Mouse (Mus musculus) Muller cell, postnatal 12 days (primary cell): ENCODE results near the gene Usp50.
A peak's percentile ranks its signal among the peaks of the same experiment; 100 is the strongest.

Source experiments
- DNase-seq: peaks from one replicate; pipeline ENCODE4 v3.0.0-alpha.2; 2015; ENCODE audit errors: inconsistent ontology term

The Usp50 gene

DNA sequence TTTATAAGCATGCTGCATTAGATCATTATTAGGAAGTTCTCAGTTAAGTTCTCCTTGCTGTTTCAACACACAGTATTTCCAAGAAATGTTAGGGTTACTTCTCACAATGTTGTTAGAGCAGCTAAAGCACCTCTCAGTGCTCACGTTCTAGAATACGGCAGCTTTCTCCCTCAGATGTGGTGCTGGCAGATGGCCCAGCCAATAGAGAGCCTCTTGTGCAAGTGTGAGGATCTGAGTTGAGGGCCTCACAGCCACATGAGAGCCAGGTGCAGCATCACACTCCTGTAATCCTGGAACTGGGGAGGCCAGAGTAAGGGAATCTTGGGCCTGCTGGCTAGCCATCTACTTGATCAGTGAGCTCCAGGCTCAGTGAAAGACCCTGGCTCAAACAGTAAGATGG lies 43.0 kb downstream of the Usp50 start:
- no peak for DNase-seq

DNA sequence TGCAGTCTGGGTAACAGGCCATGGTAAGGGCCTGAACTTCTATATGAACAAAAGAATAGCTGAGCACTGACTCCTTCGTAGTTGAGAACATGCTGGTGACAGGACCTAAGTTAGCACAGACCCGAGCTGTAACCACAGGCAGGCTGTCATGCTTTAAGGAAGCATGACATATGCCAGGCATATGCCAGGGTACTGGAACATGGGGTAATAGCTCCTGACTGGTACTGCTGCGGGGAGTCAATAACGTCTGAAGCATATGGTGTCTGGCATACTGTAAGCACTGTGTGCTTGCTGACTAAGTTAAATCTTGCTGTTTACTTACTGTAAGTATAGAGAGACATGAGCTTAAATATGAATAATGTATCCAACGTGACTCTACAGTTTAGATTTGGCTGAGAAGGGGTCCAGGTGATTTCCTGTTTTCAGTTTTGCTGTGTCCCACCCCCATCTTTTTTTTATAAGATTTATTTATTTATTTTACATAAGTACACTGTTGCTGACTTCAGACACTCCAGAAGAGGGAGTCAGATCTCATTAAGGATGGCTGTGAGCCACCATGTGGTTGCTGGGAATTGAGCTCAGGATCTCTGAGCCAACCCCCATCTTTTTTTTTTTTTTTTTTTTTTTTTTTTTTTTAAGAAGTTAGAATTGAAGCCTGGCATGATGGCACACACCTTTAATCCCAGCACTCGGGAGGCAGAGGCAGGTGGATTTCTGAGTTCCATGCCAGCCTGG lies 47.8 kb downstream of the Usp50 start:
- no peak for DNase-seq

DNA sequence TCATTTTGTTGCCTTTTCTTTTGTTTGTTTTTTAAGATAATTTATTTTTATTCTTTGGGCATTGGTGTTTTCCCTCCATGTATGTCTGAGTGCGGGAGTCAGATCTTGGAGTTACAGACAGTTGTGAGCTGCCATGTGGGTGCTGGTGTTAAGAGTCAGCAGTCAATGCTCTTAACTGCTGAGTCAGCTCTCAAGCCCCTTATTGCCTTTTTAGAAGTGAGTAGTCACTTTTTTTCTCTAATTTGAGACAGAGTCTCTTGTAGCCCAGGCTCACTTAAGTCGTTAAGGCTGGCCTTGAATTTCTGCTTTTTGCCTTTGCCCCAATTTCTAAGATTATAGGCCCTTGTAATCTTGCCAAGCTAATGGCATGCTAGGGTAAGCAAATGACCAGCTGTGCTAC lies 52.8 kb downstream of the Usp50 start:
- DNase-seq = no peak

DNA sequence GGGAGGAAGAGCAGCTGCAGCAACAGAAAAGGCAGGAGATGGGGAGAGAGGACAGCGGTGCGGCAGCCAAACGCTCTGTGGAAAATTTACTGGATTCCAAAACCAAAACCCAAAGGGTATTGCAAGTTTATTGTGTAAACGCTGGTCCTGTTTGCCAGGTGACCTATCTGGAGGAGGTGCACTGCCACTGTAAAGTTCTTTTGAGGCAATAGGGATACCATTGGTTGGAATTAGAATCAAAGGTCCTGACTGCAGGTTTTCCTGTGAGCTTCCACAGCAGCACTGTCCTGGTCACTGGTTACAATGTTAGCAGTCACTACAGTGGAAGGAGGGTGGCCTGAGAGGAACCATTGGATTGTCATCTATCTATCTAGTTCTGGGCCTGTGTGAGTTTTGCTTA lies 54.1 kb downstream of the Usp50 start:
- no peak for DNase-seq

DNA sequence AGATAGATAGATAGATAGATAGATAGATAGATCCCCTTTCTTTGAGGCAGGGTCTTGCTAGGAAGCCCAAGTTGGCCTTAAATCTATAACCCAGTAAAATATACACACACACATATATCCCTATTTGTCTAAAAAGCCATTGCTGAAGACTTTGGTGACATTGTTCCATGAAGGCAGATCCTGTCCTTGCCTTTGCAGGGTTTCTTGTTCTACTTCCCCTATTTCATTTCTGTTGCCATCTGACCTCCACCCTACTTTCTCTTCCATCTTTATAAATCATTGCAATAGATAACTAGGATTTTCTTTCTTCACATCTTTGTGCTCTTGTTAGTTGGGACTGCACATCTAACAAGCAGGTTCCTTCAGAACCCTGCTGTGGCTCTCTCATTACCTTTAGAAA lies 70.3 kb downstream of the Usp50 start:
- DNase-seq = no peak

DNA sequence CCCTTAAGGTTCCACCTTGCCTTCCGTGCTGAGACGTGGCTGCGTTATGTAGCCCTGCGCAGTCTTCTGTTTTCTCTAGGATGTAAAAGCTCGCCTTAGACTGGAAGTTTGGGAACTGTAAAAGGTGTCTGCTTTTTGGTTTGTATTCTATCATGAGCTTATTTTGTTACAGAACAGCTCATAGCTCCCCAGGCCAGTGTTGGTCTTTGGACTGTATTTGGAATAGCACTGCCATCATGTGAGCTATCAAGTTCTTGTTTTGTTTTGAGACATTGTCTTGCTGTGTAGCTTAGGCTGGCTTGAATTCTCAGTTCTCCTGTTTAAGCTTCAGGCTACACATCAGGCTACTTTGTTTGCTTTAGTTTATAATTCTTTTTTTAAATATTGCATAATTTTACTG lies 70.7 kb downstream of the Usp50 start:
- DNase-seq = no peak

DNA sequence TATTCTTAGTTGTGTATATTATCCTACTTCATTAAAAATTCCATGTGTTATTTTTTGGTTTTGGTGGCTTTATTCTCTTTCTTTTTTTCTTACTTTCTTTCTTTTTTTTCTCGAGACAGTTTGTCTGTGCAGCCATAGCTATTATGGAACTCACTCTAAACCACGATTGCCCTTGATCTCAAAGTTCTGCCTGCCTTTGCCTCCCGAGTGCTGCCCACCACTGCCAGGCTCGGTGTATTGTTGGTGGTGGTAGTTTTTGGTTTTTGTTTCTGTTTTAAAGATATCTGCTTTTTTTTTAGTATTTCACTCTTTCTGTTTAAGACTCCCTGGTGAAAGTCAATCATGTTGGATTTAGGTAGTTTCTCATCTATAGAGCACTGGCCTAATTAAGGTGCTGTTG lies 74.9 kb downstream of the Usp50 start:
- DNase-seq = no peak

DNA sequence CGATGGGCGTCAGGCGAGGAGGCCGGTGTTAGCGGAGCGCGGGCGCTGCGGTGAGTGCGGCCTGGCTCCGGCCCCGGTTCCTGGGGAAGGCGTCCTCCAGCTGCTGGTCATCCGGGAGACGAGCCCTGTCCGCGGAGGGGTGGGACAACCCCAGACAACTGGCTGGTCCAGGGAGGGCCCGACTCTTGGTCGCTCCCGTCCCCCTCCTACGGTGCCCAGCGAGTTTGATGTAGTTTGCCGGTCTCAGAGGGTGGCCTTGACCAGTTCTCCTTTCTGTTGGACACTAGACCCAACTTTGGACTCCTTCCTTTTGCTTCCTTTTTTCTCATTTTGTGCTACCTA lies 75.9 kb downstream of the Usp50 start:
- DNase-seq = no peak

DNA sequence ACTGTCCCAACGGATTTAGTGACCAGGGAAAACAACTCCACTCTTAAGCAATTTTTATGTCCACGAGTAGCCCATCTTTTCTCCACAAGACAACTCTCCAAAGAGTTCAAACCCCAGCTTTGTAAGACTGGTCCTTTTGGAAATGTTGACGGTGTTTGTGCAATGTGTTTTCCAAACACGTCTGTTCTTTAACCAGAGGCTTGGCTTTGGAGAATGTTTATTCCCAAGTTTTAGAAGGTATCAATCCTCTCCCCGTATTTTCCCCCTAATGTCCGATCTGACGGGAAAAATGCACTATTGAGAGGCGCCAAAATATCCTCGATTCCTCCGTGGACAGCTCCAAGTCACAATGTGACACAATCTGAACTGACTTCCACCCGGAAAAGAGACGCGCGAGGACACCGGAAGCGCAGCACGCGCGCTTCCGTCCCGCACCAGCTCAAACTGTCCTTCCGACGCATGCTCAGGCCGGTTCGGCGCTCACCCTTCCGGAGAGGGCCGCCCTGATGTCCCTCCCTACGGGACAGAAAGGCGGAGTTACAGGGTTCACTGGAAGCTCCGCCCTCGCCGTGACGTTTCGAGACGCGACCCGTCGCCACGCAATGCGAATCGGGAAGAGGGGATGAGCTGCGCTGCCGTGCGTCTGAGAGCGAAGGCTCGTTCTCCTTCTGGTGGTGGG lies 76.4 kb downstream of the Usp50 start, which contains the start of gene Usp8:
Gene Usp8 (plus strand): TSS at position 570 of the 679 bp plus-strand sequence.
- DNase-seq = peak; percentile 97

DNA sequence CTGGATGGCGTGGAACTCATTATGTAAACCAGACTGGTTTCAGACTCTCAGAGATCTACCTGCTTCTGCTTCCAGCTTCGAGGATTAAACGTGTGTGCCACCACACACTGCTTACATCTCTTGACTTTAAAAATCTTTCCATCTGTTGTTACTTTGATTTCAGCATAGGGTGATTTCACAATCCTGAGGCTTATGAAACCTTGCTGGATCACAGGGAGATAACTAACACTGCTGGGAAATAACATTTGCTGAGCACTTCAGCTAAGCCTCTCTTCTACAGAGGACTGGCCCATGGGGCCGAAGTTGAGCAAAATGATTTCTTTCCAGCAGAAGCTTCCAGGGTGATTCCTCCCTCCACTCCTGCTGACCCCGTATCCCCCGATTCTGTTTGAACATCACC lies 88.0 kb downstream of the Usp50 start:
- no peak for DNase-seq

DNA sequence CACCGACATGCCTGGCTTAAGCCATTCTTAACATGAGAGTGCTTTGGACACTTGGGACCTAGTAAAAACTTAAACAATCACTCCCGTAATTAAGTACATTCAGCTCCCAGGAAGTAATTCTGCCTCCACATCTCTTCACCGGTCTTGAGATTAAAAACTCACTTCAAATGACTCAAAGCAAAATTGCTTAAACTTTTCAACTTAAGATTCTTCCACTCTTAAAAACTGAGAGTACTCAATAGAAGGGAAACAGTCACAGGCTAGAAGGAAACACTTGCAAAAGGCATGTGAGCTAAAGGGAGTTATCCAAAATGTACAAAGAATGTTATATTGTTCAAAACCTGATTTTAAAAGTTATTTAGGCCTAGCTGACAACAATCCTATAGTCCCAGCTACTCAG lies 92.0 kb downstream of the Usp50 start:
- no peak for DNase-seq

DNA sequence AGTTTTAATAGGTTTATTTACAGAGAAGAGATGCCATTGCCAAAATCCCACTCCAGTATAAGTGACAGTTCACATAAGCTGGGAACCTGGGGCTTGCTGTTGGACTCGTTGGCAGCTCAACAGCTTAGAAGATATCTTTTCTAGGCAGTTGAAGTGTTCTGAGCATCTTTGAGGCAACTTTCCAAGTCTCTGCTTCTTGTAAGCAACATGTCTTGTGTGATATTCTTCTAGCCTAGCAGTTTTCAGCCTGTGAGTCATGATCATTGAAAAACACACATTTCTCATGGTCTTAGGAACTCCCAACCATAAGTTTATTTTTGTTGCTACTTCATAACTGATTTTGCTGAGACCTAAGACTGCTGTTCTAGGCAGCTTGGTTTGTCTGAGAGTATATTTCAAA lies 100.3 kb downstream of the Usp50 start:
- DNase-seq = no peak

DNA sequence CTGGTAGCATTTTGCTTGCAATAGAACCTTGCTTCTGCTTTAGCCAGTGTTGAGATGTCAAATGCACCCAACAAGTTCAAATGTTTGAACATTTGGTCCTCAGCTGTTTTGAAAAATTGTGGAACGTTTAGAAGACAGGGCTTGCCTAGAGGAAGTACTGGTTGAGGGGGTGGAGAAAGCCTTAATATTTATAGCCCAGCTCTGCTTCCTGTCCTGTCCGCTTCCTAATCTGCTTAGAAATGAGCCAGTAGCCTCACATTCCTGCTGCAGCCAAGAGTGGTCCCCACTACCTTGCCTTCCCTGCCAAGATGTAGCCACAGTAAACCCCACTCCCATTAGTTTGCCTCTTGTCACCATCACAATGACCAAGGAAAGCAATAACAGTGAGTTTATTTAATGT lies 100.9 kb downstream of the Usp50 start:
- no peak for DNase-seq

DNA sequence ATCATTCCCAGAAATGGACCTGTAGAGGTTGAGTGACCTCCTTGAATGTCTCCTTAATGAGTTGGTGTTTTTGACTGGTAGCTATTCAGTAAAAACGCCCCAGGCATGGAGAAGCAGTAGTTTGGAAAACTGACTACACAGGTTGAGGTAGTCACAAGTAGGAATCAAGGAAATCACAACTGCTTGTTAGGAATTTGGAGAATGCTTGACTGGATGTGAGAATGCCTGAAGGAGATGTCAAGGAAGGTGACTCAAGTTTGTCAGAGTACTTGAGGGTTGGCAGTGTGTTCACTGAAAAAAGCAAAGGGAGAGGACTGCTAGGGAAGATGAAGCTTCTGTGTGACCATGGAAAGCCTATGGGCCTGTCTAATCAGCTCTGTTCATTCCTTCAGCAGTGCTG lies 105.9 kb downstream of the Usp50 start:
- no peak for DNase-seq

DNA sequence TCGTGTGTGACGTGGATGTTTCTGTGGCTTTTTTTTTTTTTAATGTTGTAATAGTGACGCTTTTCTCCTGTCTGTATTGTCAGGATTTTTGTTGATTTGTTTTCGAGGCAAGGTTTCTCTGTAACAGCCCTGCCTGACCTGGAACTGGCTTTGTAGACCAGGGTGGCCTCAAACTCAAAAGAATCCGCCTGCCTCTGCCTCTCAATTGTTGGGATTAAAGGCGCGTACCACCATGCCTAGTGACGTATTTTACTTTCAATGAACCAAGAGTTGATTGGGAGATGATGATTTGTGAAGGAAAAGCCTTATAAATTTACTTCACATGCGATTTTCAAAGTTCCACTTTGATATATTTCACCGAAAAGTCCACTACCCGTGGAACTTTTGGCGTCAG lies 107.2 kb downstream of the Usp50 start, which contains the start of gene Gabpb1:
Gene Gabpb1 (minus strand): TSS at position 216 of the 394 bp plus-strand sequence.
- no peak for DNase-seq

DNA sequence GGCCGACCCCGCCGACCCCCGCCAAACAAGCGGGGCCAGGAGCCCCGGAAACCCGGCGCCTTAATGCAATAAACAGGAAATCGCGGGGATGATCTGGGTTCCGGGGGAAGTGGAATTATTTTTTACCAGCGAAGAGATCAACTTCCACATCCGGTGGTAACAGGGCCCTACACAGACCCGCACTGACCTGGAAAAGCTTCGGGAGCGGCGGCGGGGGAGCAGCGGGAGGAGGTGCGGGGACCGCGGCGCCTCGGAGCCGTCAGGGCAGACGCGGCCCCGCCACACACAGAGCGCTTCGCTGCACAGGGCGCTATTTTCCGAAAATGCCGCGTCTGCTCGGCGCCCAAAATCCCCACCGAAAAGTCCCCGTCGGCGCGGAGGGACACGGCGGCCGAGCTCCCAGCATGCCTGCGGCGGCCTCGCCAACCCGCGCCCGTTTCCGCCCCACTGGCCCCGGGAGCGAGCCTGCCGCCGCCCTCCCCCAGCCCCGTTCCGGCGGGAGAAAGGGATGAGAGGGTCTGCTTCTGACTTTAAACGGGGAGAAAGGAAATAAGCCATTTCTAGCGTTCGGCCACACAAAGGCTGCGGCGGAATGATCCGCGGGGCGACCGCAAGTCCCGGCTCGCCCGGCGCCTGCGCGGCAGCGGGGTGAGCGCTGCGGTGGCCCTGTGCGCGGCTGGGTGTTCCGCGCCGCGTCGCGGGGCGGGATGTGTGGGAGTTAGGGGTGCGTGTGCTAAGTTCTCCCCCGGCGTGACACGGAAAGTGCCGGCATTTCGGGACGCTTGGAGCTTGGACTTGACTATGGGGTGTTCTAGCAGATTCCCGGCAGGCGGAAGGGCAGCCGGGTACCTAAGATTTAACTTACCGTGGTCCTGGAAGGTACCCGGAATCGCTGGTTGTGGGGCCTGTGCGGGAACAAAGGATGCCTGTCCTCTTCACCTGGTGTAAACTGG lies 107.8 kb downstream of the Usp50 start:
- peak; percentile 96 for DNase-seq

DNA sequence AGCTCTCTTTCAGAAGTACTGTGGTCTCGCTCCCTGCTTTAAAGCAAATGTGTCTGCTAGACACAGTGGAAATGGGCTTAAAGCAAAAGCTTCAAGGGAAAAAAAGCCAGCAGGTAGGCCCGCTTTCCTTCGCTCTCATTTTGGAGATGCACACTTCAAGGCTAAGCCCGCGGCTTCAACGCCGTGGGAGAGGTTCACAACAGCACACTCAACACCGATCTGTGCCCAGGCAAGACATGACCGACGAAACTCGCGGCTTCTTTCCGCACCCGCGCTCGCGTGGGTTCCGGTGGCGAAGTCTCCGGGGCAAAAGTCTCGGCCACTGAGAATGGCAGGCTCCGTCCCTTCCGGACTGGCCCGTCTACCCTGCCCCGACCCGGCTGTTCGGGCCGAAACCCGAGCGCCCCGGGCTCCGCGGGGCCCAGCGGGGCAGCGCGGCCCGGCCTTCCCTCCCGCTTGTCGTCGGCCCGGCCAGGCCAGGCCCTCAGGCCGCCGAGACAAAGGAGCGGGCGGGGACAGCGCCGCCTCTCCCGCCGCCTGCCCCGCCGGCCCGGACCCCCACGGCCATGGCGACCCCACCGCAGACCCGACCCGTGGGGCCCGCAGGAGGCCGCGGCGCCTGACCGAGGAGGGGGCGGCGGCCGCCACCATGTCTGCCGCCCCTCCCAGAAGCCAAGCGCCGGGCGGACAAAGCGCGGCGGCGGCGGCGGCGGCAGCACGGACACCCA lies 108.7 kb downstream of the Usp50 start:
- DNase-seq = no peak

DNA sequence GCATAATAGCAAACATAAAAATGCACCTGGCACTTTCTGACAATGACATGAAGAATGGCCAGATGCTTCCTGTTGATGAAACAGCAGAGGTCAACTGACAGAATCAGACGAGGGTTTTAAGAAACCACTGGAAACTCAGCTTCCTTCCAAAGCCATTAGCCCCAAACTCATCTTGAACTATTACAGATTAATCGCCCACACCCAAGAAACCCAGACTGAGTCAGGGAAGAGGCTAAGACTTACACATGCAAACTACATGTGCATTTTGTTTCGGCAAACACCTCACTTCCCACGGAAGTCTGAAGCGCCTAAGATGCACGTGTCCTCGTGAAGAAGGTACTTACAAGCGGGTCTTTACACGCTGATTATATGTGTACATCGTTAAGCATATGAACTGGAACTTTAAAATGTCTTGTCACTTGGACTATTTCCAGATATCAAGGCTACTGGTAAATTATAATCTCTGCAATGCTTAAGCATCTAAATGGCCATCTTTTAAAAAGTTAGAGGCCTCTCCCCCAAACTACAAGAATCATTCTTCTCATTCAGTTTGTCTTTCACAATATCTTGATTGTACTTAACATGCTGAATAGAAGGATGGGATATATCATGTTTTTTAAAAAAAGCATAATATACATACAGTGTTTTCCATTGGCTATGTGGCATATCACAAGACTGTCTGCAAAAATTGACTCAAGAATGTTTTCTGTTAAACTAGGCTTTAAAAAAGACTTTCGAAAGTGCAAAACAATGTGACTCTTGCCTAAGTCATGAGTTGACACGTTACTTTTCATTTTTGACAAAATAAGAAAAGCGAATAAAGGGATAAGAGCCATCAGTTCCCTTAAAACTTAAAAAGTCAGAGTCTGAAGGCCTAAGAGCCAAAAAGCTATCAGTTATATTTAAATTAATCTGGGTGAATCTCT lies 109.7 kb downstream of the Usp50 start:
- no peak for DNase-seq

DNA sequence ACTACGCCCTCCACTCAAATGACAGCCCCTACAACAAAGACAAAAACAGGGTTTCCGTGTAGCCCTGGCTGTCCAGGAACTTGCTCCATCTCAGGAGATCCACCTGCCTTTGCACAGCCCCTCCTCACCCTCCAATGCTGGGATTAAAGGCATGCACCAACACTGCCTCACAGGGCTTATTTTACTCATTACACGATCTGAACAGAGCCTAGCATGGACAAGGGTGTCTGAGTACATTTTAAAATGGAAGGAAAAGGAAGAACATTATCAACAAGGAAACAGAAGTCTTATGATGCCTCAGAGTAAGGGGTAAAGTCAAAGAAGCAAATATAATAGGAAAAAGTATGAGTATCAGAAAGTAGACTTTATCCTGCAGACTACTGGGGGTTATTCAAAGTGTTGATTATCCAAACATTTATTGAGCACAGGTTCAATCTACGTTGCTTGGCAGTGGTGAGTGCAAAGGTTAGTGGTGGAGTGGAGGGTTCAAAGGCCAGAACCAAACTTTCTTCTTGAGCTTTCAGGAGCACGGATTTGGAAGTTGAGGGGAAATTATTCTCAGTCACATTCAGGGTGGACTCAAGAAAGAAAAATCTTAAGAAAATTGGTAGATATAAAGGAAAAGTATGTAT lies 114.5 kb downstream of the Usp50 start:
- no peak for DNase-seq

DNA sequence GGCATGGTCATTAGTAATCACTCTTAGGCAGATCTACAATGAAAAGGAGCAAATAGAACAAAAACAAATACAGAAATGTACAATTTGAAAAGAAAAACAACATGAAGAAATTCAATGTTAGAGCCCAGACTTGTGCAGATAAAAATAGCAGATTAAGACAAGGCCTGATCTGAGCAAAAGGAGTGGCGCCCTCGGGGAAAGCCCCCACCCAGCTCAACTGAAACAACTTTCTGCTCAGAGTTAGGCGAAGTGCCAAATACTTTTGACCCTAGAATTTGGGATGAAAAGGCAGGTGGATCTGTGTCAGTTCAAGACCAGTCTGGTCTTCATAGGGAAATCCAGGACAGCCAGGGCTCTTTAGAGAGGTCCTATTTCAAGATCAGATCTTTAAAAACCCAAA lies 117.3 kb downstream of the Usp50 start:
- no peak for DNase-seq
